Mouse (Mus musculus) heart, postnatal 36 days (tissue): Measurements from ENCODE around the gene Gm13757. TPM values are rescaled to one million over a fixed set of nuclear protein-coding genes. Genes with fewer than 3 reads are reported as not detected.
"Not testable (repeated sequence)": the region's sequence is repeated elsewhere in the genome, so short reads cannot be mapped to it uniquely, and the experiment has no call there.

ENCODE experiments used
- DNase-seq, 2 experiments: peaks; one replicate each; pipeline ENCODE4 v3.0.0; 2021 to 2022
- intact Hi-C: fragments of 180-260 bp; cut with DNase I; formaldehyde crosslinking; loops from one replicate; pipeline ENCODE4 v1.15.1; 2025
- total RNA-seq, 2 experiments: library from RNA; stranded (reverse); gene quantifications; 2 replicates each; pipeline ENCODE4 v1.2.3; 2021

The Gm13757 gene
- not detected for total RNA-seq

GRCm38 (mm10) chr2:88449031-88449430 is at the start of gene Gm13757:
Gene Gm13757 (minus strand): TSS chr2:88449131.
- DNase-seq, result no peak
- intact Hi-C loops, result no loop called here

DNA sequence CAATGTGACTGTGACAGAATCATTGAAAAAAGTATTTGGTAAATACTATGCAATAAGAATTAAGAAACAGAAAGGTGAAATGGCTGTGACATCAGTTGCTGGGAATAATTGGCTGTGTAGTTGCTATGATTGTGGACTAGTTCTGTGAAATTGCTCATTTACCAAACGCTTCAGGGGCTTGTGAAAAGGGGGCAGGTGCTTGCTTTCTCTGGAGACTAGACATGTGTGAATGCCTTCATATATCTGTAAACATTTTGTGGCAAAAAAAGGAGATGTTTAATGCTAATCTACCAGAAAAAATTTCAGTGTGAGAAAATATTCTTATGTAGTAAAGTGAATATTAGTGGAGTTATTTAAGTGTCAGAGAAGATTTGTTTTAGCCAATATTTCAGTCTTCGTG is 44.1 kb upstream of the Gm13757 start, which contains the start of gene Olfr1185-ps1:
Olfr1185-ps1 (plus strand) TSS at position 301 of the 400 bp plus-strand sequence.
- intact Hi-C loops, result no loop called here
- DNase-seq, result no peak

DNA sequence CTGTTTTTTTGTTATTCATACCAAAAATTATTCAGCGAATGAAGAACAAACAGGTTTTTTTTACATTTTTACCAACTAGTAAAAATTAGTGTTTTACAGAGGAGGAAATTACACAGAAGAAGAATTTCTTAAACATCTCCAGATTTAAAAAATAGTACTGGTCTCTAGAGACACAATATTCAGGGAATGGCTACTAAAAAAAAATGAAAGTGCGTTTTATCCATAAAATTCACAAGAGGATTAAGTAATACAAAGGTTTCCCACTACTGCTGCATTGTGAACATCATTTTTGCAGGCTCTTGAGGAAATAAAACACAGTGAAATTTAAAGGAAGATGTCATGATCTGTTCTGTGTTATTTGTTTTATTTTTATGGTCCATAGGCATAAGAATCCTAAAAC is 34.4 kb upstream of the Gm13757 start, which contains the start of gene Olfr1184:
Olfr1184 (plus strand) TSS at position 301 of the 400 bp plus-strand sequence.
- DNase-seq, result no peak
- intact Hi-C loops, result no loop called here

- intact Hi-C loops, DNase-seq: not testable (repeated sequence)
Measured at GRCm38 (mm10) chr2:88454567-88454966, 5.6 kb upstream of the Gm13757 start, which contains the start of gene Olfr1183. Gene Olfr1183 (plus strand): TSS chr2:88454867.

- DNase-seq, result no peak
Measured at GRCm38 (mm10) chr2:88426071-88426470, 22.9 kb downstream of the Gm13757 start, which contains the start of gene Olfr1181. Gene Olfr1181 (minus strand): TSS chr2:88426171.

GRCm38 (mm10) chr2:88419051-88419450 is 29.9 kb downstream of the Gm13757 start, which contains the start of gene Olfr1180:
Gene Olfr1180 (minus strand): TSS chr2:88419151.
- intact Hi-C loops, result no loop called here

More at GRCm38 (mm10) chr2:88426071-88426470, 22.9 kb downstream of the Gm13757 start, which contains the start of gene Olfr1181:
- intact Hi-C loops, result no loop called here

GRCm38 (mm10) chr2:88406353-88406752 is 42.6 kb downstream of the Gm13757 start, which contains the start of gene Olfr1179:
Gene Olfr1179 (minus strand): TSS chr2:88406453.
- no peak for DNase-seq
- intact Hi-C loops, result no loop called here

More at GRCm38 (mm10) chr2:88419051-88419450, 29.9 kb downstream of the Gm13757 start, which contains the start of gene Olfr1180:
- DNase-seq, result no peak

Other genes starting within 250 kb of the Gm13757 start
- gene Olfr1170, start 220.8 kb downstream of the Gm13757 start, total RNA-seq, result not detected
- under 1 TPM in 1 of 2 experiments, not detected in 1; 0.05 TPM for gene Olfr1173, start 169.3 kb downstream of the Gm13757 start, total RNA-seq
- not detected for gene Olfr1174-ps, start 134.0 kb downstream of the Gm13757 start, total RNA-seq
- gene Olfr1175-ps, start 121.9 kb downstream of the Gm13757 start, total RNA-seq, result not detected
- gene Olfr1176, start 112.4 kb downstream of the Gm13757 start, total RNA-seq, result not detected
- gene Olfr1177-ps, start 102.6 kb downstream of the Gm13757 start, total RNA-seq, result not detected
- not detected for gene Olfr1178, start 62.1 kb downstream of the Gm13757 start, total RNA-seq
- not detected for gene Olfr1179, start 42.7 kb downstream of the Gm13757 start, total RNA-seq
- gene Olfr1180, start 30.0 kb downstream of the Gm13757 start, total RNA-seq, result not detected
- gene Olfr1181, start 23.0 kb downstream of the Gm13757 start, total RNA-seq, result not detected
- gene Olfr1183, start 5.7 kb upstream of the Gm13757 start, total RNA-seq, result not detected
- gene Olfr1184, start 34.5 kb upstream of the Gm13757 start, total RNA-seq, result not detected
- not detected for gene Olfr1185-ps1, start 44.2 kb upstream of the Gm13757 start, total RNA-seq
- gene Olfr1186, start 69.4 kb upstream of the Gm13757 start, total RNA-seq, result not detected
- not detected for gene Olfr1188, start 107.8 kb upstream of the Gm13757 start, total RNA-seq
- not detected for gene Olfr1189, start 137.3 kb upstream of the Gm13757 start, total RNA-seq
- gene Olfr1191-ps1, start 191.4 kb upstream of the Gm13757 start, total RNA-seq, result not detected
- gene Olfr1192-ps1, start 199.4 kb upstream of the Gm13757 start, total RNA-seq, result not detected
- gene Olfr1193, start 226.5 kb upstream of the Gm13757 start, total RNA-seq, result not detected
- gene Olfr1195, start 240.1 kb upstream of the Gm13757 start, total RNA-seq, result not detected